20 mouse cellular contexts compared by ENCODE assay signal in the genomic region with DNA sequence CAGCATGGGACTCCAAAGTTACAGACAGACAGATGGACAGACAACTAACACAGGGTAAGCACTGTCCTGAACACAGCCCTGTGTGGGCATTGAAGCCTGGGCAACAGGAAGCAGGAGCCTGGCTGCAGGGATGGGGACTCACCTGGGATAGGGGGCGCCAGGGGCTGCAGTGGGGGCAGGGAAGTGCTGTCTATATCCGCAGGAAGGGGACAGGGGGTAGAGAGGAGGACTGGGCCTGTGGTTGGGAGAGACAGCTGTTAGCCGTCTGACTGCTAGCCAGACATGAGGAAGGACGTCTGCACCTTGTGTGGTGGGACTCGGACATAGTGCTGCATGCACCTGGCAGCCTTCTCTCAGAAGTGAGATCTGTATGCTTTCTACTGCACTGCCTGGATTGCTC. TPM values are rescaled to one million over a fixed set of nuclear protein-coding genes. Genes with fewer than 3 reads are reported as not detected.
A peak's percentile ranks its signal among the peaks of the same experiment; 100 is the strongest.
DNase-seq lines count a peak whose midpoint lies in the region; ATAC-seq and TF ChIP-seq lines count a peak whose summit lies in the region.
"Had no signal": no experiment of that assay in that cellular context is flagged by ENCODE, and none has a peak within 500 bp of the region (broad histone marks: within the 10 kb centered on the region; RNA-seq: fewer than 3 reads in every experiment).

No protein-coding gene starts in this region.

- H3K27me3 ChIP-seq in liver, postnatal 0 days (ENCODE audit: insufficient read depth, low read length): no peaks in the 10 kb centered on the region
- H3K27me3 ChIP-seq in liver, embryonic 11.5 days (replicated peaks; ENCODE audit: control insufficient read depth, insufficient read depth, low read length): no peaks in the 10 kb centered on the region
- H3K27me3 ChIP-seq in limb, embryonic 10.5 days (ENCODE audit: low read depth, poor library complexity, severe bottlenecking): no peaks in the 10 kb centered on the region
- H3K27me3 ChIP-seq: embryonic facial prominence, embryonic 13.5 days; forebrain, embryonic 15.5 days; heart, embryonic 12.5 days; hindbrain, embryonic 15.5 days; Patski had no signal

- no peak overlapping the region for H3K27ac ChIP-seq in liver, postnatal 0 days (ENCODE audit: low read depth)
- H3K27ac ChIP-seq in liver, embryonic 11.5 days (ENCODE audit: low read depth, low read length): no peak overlapping the region
- H3K27ac ChIP-seq in limb, embryonic 10.5 days: no peak overlapping the region
- H3K27ac ChIP-seq: embryonic facial prominence, embryonic 13.5 days; forebrain, embryonic 15.5 days; hindbrain, embryonic 10.5 days; hindbrain, embryonic 15.5 days had no signal

- WGBS in liver, postnatal 0 days (ENCODE audit: insufficient replicate concordance): 52% methylated on average over 5 of the region's 5 CpGs
- 38% methylated on average over 5 of the region's 5 CpGs for WGBS in liver, embryonic 11.5 days
- 80% methylated on average over 5 of the region's 5 CpGs for WGBS in limb, embryonic 10.5 days

- no peak for ATAC-seq in liver, postnatal 0 days
- no peak for ATAC-seq in liver, embryonic 11.5 days (replicated peaks; ENCODE audit: low FRiP score)
- ATAC-seq: activated CD4-positive, CD25-positive, alpha-beta regulatory T cell, adult 4 months; forebrain, embryonic 15.5 days; inflammation-experienced regulatory T-cells, adult 6 months; Patski had no signal

- H3K4me3 ChIP-seq in liver, postnatal 0 days (ENCODE audit: low read depth, low read length): no peak overlapping the region
- no peak overlapping the region for H3K4me3 ChIP-seq in liver, embryonic 11.5 days (ENCODE audit: low read depth, low read length)
- no peak overlapping the region for H3K4me3 ChIP-seq in limb, embryonic 10.5 days
- H3K4me3 ChIP-seq: embryonic facial prominence, embryonic 13.5 days; forebrain, embryonic 15.5 days; heart, embryonic 12.5 days; hindbrain, embryonic 10.5 days; hindbrain, embryonic 15.5 days had no signal

- no peaks in the 10 kb centered on the region for H3K36me3 ChIP-seq in liver, postnatal 0 days (replicated peaks; ENCODE audit: insufficient read depth, low read length)
- no peaks in the 10 kb centered on the region for H3K36me3 ChIP-seq in liver, embryonic 11.5 days (ENCODE audit: control insufficient read depth, insufficient read depth, low read length)
- H3K36me3 ChIP-seq in limb, embryonic 10.5 days: peaks cover 90% of the 10 kb centered on the region
- H3K36me3 ChIP-seq: forebrain, embryonic 15.5 days; hindbrain, embryonic 15.5 days had no signal

- peaks cover 3% of the 10 kb centered on the region; the same call in 1 of the 2 replicates for H3K4me1 ChIP-seq in liver, postnatal 0 days (ENCODE audit: insufficient read depth)
- no peaks in the 10 kb centered on the region for H3K4me1 ChIP-seq in liver, embryonic 11.5 days (replicated peaks; ENCODE audit: control insufficient read depth, insufficient read depth, low read length)
- H3K4me1 ChIP-seq in limb, embryonic 10.5 days: 0 out of 2 replicates have a peak, but pooled peaks cover 3% of the 10 kb centered on the region
- H3K4me1 ChIP-seq: forebrain, embryonic 15.5 days; hindbrain, embryonic 15.5 days had no signal

- peak; percentile 13 for DNase-seq in liver, postnatal 0 days
- no peak for DNase-seq in liver, embryonic 11.5 days (ENCODE audit: low spot score)
- DNase-seq in limb, embryonic 10.5 days (ENCODE audit: low spot score): peak; percentile 24
- DNase-seq in thymus, postnatal 0 days (ENCODE audit: low spot score): peak; percentile 27
- peak; percentile 39 to 63 for DNase-seq in thymus, postnatal 36 days
- no peak for DNase-seq in right cerebral cortex, postnatal 10 days (ENCODE audit: low spot score in 2 of 2)
- DNase-seq in spleen, adult 18-20 months: no peak
- DNase-seq: adrenal gland, postnatal 14 days; cerebellum, adult 18-20 months; cerebellum, adult 9-11 months; cerebellum, postnatal 36 days had no signal

- no peak for TF ChIP-seq CTCF in liver, postnatal 0 days (IDR thresholded peaks at IDR 0.05; ENCODE audit: low read depth)

- TF ChIP-seq EP300 in liver, postnatal 0 days (IDR thresholded peaks at IDR 0.05; ENCODE audit: low read depth): no peak

- H3K9me3 ChIP-seq in liver, postnatal 0 days (ENCODE audit: low read length): no peaks in the 10 kb centered on the region
- H3K9me3 ChIP-seq in liver, embryonic 11.5 days (ENCODE audit: control insufficient read depth, low read length): no peaks in the 10 kb centered on the region
- no peaks in the 10 kb centered on the region for H3K9me3 ChIP-seq in limb, embryonic 10.5 days (replicated peaks)
- H3K9me3 ChIP-seq: embryonic facial prominence, embryonic 13.5 days; forebrain, embryonic 15.5 days; heart, embryonic 12.5 days; hindbrain, embryonic 10.5 days; hindbrain, embryonic 15.5 days had no signal

- H3K4me2 ChIP-seq in liver, postnatal 0 days (ENCODE audit: low read depth, low read length): no peak overlapping the region
- H3K4me2 ChIP-seq in liver, embryonic 11.5 days: no peak overlapping the region
- H3K4me2 ChIP-seq: embryonic facial prominence, embryonic 13.5 days; forebrain, embryonic 15.5 days; heart, embryonic 12.5 days; hindbrain, embryonic 15.5 days had no signal

- H3K9ac ChIP-seq in liver, postnatal 0 days (replicated peaks): no peak overlapping the region
- H3K9ac ChIP-seq in liver, embryonic 11.5 days (ENCODE audit: low read depth, low read length): no peak overlapping the region
- H3K9ac ChIP-seq: embryonic facial prominence, embryonic 13.5 days; forebrain, embryonic 15.5 days; heart, embryonic 12.5 days; hindbrain, embryonic 15.5 days had no signal

RNA-seq across cellular contexts. Expression of gene Tcf7, which starts 24.1 kb away (rescaled TPM):
- 1.4 and 1.5 TPM in 2 replicates for polyA plus RNA-seq in liver, postnatal 0 days (2015; fragmentation: Nextera tagmentation; extraction: Ambion mirVana)
- polyA plus RNA-seq in liver, embryonic 11.5 days (2014; fragmentation: Nextera tagmentation; extraction: Ambion mirVana): 6.6 and 6.8 TPM in 2 replicates
- polyA plus RNA-seq in limb, embryonic 10.5 days (2016; fragmentation: Nextera tagmentation; extraction: Ambion mirVana): 24.4 and 41.7 TPM in 2 replicates
- polyA plus RNA-seq in thymus, postnatal 0 days (2015; fragmentation: Nextera tagmentation; extraction: Ambion mirVana): 1,084 and 1,272 TPM in 2 replicates

RNA-seq across cellular contexts. Expression of gene Skp1a, which starts 26.9 kb away (rescaled TPM):
- 289 and 296 TPM in 2 replicates for polyA plus RNA-seq in liver, postnatal 0 days (2015; fragmentation: Nextera tagmentation; extraction: Ambion mirVana)
- 503 and 546 TPM in 2 replicates for polyA plus RNA-seq in liver, embryonic 11.5 days (2014; fragmentation: Nextera tagmentation; extraction: Ambion mirVana)
- polyA plus RNA-seq in limb, embryonic 10.5 days (2016; fragmentation: Nextera tagmentation; extraction: Ambion mirVana): 876 and 900 TPM in 2 replicates
- polyA plus RNA-seq in thymus, postnatal 0 days (2015; fragmentation: Nextera tagmentation; extraction: Ambion mirVana): 1,041 and 1,103 TPM in 2 replicates

RNA-seq across cellular contexts. Expression of gene Olfr1371, which starts 44.9 kb away (rescaled TPM):
- polyA plus RNA-seq in liver, postnatal 0 days (2015; fragmentation: Nextera tagmentation; extraction: Ambion mirVana): not detected in 2 replicates
- not detected in 2 replicates for polyA plus RNA-seq in liver, embryonic 11.5 days (2014; fragmentation: Nextera tagmentation; extraction: Ambion mirVana)
- not detected in 2 replicates for polyA plus RNA-seq in limb, embryonic 10.5 days (2016; fragmentation: Nextera tagmentation; extraction: Ambion mirVana)
- polyA plus RNA-seq in thymus, postnatal 0 days (2015; fragmentation: Nextera tagmentation; extraction: Ambion mirVana): not detected in 2 replicates
- polyA plus RNA-seq: activated CD4-positive, CD25-positive, alpha-beta regulatory T cell, adult 4 months; embryonic facial prominence, embryonic 13.5 days; forebrain, embryonic 15.5 days; heart, embryonic 12.5 days; heart, embryonic 16.5 days; hindbrain, embryonic 10.5 days; hindbrain, embryonic 15.5 days; inflammation-experienced regulatory T-cells, adult 6 months; Patski had no signal

Comparison
In these comparisons a context has a peak if more than half of its experiments do, and no peak if none do; other contexts are left out.
1. DNase-seq: peak in liver, postnatal 0 days (single experiment), limb, embryonic 10.5 days (single experiment), thymus, postnatal 0 days (single experiment) and thymus, postnatal 36 days (2 of 2); none in liver, embryonic 11.5 days (single experiment), right cerebral cortex, postnatal 10 days (0 of 2) and spleen, adult 18-20 months (0 of 2).
2. RNA of gene Tcf7, which starts 24.1 kb away (polyA plus RNA-seq): 1,084 to 1,272 TPM in thymus, postnatal 0 days; 24.4 to 41.7 TPM in limb, embryonic 10.5 days, 6.6 to 6.8 TPM in liver, embryonic 11.5 days and 1.4 to 1.5 TPM in liver, postnatal 0 days; every median in the first group is over 10 times any median in the second.